Mouse (Mus musculus): Measurements from ENCODE around the gene Slc22a12.

DNA sequence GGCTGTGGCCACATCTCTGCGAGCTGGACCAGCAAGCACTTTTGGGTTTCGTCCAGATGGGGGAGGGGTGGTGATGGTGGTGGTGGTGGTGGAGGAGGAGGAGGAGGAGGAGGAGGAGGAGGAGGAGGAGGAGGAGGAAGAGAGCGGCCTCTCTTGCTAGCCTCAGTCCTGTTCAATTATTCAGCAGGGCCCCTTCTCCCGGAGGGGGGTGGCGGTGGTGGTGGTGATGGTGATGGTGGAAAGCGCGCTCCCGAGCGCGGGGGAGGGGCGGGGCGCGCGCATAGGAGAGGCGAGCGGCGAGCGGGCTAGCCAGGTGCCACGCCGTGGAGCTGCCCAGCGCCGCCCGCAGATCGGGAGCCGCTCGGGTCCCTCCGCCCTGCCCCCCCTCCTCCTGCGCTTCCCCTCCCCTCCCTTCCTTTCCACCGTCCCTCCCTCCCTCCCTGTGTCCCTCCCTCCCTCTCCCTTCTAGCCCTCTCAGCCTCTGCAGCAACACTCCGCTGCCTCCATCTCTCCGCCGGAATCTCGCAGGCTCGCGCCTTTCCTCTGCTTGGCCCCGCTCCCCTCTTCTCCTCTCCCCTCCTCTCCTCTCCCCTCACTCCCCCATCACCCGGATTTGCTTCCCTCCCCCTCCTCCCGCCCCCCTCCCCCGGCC, 45.6 kb downstream of the Slc22a12 start:
- TF ChIP-seq CTCF (IDR thresholded peaks at IDR 0.05; ENCODE audit: insufficient read depth, low read depth, low read length) (no peak), POLR2A (IDR thresholded peaks at IDR 0.05; ENCODE audit: insufficient read depth, low read depth, low read length) (no peak)

Measured in olfactory bulb, adult 2 months (tissue).